Mouse (Mus musculus) lung, adult 18-20 months (tissue): ENCODE measurements at regions not wholly inside any gene's neighbourhood (a gene's known extent, or its start where the extent isn't known, plus 50 kb on each side); places are given as distances from the start of the nearest gene placed in this dataset.

Experiments
- DNase-seq, 2 experiments: peaks; one replicate each; pipeline ENCODE4 v3.0.0; 2022; ENCODE audit warnings: mixed read lengths in 2 of 2

DNA sequence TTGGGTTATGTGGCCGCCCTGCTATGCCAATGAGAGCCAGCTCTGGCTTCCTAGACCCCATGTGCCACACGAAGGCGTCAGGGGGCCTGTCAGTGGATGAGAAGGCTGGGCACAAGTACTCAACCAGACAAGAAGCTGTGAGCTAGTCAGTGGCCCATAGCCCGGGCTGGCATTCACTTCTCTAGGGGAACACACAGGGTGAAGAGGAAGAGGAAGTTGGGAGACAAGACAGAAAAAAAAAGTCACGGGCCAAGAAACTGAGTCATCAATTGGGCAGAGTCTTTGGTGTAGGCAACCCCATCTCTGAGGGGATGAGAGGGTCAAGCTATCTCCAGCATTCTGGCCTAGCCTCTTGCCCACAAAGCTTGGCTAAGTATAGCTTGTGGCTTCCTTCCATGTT is 93.8 kb upstream of the Rybp start:
- DNase-seq = peak in 1 of 2 experiments; percentile 6

GRCm38 (mm10) chr6:100380536-100380935 is 93.3 kb upstream of the Rybp start:
- DNase-seq = no peak

- no peak for DNase-seq
Measured at GRCm38 (mm10) chr6:100379792-100380191, 92.5 kb upstream of the Rybp start.

GRCm38 (mm10) chr6:100378533-100378874 is 91.2 kb upstream of the Rybp start:
- DNase-seq = no peak

DNA sequence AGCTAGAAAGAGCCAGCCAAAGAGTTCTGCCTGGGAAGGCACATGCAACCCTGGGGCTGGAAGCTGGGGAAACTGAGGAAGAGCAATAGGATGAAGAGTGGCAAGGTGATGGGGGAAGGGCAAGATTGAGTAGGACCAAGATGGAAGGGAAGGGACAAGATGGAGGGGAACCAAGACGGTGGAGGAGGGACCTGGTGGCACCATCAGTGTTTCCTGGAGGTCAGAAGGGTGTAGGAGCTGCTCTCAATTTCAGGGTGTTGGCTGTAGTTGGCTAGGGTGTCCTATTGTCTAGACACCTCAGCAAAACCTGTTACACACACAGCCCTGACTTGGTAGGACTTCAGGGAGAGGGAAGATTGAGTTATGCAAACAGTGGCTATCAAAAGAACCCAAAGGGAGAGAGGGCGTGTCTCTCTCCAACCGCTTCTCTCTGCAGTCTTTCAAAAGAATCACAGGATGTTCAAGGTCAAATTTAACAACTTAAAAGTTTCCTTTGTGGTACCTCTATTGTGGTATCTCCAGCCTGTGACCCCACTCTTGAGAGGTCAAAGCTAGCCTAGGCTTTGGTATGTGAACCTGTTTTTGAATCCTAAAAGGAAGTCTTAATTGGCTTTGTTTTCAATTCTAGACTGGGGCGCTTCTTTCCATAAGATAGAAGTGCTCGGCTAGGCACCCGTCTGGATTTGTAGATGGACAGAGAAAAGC is 90.7 kb upstream of the Rybp start:
- DNase-seq = no peak

- DNase-seq = no peak
Measured at GRCm38 (mm10) chr6:100376656-100377055, 89.4 kb upstream of the Rybp start.

DNA sequence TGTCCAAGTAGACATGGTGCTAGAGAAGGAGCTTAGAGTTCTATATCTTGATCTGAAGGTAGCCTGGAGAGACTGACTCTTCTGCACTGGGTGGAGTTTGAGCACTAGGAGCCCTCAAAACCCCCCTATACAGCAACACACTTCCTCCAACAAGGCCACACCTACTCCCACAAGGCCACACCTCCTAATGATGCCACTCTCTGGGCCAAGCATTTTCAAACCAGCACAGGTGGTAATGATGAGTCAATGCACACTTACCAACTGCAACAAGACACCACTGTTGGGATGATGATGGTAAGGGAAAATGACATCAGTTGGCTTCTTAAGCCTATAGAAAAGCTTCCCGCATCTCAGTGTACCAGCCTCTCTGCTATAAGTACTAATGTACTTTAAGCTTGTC is 83.5 kb upstream of the Rybp start:
- no peak for DNase-seq

GRCm38 (mm10) chr6:100370358-100370757 is 83.1 kb upstream of the Rybp start:
- DNase-seq = no peak

DNA sequence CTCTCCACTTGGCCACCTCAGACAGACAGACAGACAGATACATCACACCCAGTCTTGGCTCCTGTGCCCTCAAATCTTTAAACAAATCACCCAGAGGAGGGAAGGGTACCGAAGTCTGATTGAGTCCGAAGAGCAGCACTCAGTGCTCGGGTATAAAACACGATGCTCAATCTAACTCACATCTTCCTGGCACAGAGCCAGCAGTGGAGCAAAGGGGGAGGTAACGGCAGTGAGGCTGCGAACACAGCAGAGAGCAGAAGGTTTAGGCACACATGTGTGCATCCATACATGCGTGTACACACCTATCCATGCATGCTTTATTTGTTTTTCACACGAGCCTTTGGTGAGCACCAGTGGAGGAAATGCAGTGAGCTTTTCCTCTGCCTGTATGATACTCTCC is 78.9 kb upstream of the Rybp start:
- DNase-seq = no peak

DNA sequence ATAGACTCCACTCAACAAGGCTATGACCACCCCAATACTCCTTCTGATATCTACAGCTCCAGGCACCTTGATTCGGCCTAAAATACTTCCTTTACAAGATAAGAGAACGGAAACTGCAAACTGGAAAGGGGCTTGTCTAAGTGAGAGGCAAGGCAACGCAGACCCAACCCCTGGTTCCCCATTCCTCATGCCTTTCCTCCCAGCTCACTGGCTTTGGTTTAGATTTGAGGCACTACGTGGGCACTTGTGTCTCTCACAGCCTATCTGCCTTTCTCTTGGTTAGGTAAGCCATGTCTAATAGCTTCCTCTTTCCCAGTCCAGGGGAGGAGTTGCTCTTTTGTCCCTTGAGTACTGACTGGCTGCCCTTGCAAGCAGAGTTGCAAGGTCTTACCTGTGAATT is 78.5 kb upstream of the Rybp start:
- no peak for DNase-seq

GRCm38 (mm10) chr6:100363683-100364082 is 76.4 kb upstream of the Rybp start:
- no peak for DNase-seq

GRCm38 (mm10) chr6:100356617-100357399 is 69.5 kb upstream of the Rybp start:
- no peak for DNase-seq

- no peak for DNase-seq
Measured at GRCm38 (mm10) chr6:100355858-100356257, 68.6 kb upstream of the Rybp start.

DNA sequence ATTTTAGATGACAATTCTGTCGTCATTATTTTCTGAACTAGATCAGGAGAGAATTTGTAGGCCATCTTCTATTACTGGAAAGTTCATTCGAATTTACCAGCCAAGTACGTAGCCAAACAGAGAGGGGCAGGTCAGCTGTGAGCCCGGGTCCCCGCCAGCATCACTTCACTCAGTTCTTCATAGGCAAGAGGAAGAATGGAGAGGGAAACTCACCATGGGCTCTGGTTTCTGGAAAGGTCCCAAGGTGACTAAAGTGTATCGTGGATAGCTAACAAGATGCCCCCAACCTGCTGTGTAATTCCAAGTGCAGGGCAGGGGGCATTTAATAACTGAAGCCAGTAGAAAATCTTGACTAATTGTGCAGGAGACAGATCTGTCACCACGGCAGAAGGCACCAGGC is 60.2 kb upstream of the Rybp start:
- no peak for DNase-seq

DNA sequence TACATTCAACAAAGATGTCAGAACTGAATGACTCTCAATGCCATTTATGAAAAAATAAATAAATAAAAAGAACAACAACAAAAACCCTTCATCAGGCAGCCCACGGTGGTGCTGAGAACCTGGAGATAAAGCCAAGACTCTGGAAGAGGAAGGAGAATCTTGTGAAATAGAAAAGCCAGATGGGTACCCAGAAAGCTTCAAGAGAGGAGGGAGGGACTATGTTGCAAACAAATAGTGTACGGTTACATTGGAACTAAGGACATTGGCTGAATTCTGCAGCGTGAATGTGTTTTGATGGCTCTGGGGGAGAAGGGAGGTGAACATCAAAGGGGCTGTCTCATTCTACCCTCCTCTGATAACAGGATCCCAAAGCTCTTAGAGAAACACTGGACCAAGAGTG is 57.8 kb upstream of the Rybp start:
- no peak for DNase-seq

GRCm38 (mm10) chr6:100341305-100342290 is 54.3 kb upstream of the Rybp start:
- DNase-seq = no peak

DNA sequence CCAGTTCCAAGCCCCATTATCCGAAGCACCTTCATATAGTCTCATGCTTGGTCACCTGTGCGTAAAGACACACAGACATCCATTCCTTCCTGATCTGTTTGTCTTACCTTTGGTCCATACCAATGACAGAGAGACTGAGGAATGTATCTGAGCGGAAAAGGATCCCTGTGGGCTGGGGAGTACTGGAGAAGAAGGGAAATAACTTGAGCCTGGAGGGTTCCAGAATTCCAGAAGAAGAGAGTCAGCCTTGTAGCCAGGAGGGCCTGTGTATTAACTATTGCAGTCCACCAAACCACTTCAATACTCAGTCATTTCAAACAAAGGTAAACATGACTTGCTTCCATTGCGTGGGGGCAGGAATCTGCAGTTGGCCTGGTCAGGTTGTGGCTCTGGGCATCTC is 51.0 kb upstream of the Rybp start:
- DNase-seq = no peak
